Mouse (Mus musculus) kidney, adult 18-20 months (tissue): Measurements from ENCODE around the gene Ikzf2.

ENCODE experiments used
- DNase-seq: peaks from one replicate; pipeline ENCODE4 v3.0.0; 2021

The Ikzf2 gene

GRCm38 (mm10) chr1:69659779-69660178, 27.3 kb downstream of the Ikzf2 start:
- DNase-seq: no peak

GRCm38 (mm10) chr1:69658051-69658450, 29.0 kb downstream of the Ikzf2 start:
- no peak for DNase-seq

- no peak for DNase-seq
These were observed 29.6 kb downstream of the Ikzf2 start for GRCm38 (mm10) chr1:69657455-69657854.

- peak; percentile 2 for DNase-seq
These were observed 30.1 kb downstream of the Ikzf2 start for GRCm38 (mm10) chr1:69656929-69657328.

GRCm38 (mm10) chr1:69656047-69656782, 30.8 kb downstream of the Ikzf2 start:
- DNase-seq: no peak

GRCm38 (mm10) chr1:69655368-69655767, 31.7 kb downstream of the Ikzf2 start:
- DNase-seq: no peak

GRCm38 (mm10) chr1:69654955-69655354, 32.1 kb downstream of the Ikzf2 start:
- no peak for DNase-seq

- DNase-seq: no peak
These were observed 33.6 kb downstream of the Ikzf2 start for GRCm38 (mm10) chr1:69653419-69653818.

GRCm38 (mm10) chr1:69643138-69643537, 43.9 kb downstream of the Ikzf2 start:
- no peak for DNase-seq

- DNase-seq: no peak
These were observed 45.1 kb downstream of the Ikzf2 start for GRCm38 (mm10) chr1:69641986-69642385.

GRCm38 (mm10) chr1:69638321-69638720, 48.7 kb downstream of the Ikzf2 start:
- DNase-seq: no peak

- DNase-seq: no peak
These were observed 49.1 kb downstream of the Ikzf2 start for GRCm38 (mm10) chr1:69637907-69638306.

- DNase-seq: no peak
These were observed 52.8 kb downstream of the Ikzf2 start for GRCm38 (mm10) chr1:69634259-69634658.

- no peak for DNase-seq
These were observed 56.5 kb downstream of the Ikzf2 start for GRCm38 (mm10) chr1:69630508-69630907.

- no peak for DNase-seq
These were observed 57.5 kb downstream of the Ikzf2 start for GRCm38 (mm10) chr1:69629513-69629912.

GRCm38 (mm10) chr1:69612076-69612475, 75.0 kb downstream of the Ikzf2 start:
- no peak for DNase-seq

- peak; percentile 20 for DNase-seq
These were observed 75.8 kb downstream of the Ikzf2 start for GRCm38 (mm10) chr1:69611204-69611725.

- peak; percentile 11 for DNase-seq
These were observed 76.3 kb downstream of the Ikzf2 start for GRCm38 (mm10) chr1:69610791-69611190.

- DNase-seq: no peak
These were observed 78.2 kb downstream of the Ikzf2 start for GRCm38 (mm10) chr1:69608846-69609245.

- no peak for DNase-seq
These were observed 80.2 kb downstream of the Ikzf2 start for GRCm38 (mm10) chr1:69606844-69607243.

- no peak for DNase-seq
These were observed 82.8 kb downstream of the Ikzf2 start for GRCm38 (mm10) chr1:69604213-69604612.

- no peak for DNase-seq
These were observed 86.1 kb downstream of the Ikzf2 start for GRCm38 (mm10) chr1:69600954-69601353.

- DNase-seq: no peak
These were observed 87.8 kb downstream of the Ikzf2 start for GRCm38 (mm10) chr1:69599074-69599772.

- peak; percentile 4 for DNase-seq
These were observed 95.2 kb downstream of the Ikzf2 start for GRCm38 (mm10) chr1:69591889-69592288.
